Mouse (Mus musculus) adipocyte (in vitro differentiated cells): Measurements from ENCODE around the gene Pcdh18.

ENCODE experiments used
- DNase-seq: peaks from one replicate; pipeline ENCODE4 v3.0.0-alpha.2; 2016; ENCODE audit warnings: low spot score

Gene Pcdh18

GRCm38 (mm10) chr3:49756870-49757625, at the start of gene Pcdh18:
Pcdh18 (minus strand) TSS chr3:49757325.
- peak; percentile 60 for DNase-seq

GRCm38 (mm10) chr3:49806823-49807222, 49.7 kb upstream of the Pcdh18 start:
- DNase-seq: no peak

- no peak for DNase-seq
These were observed 48.4 kb upstream of the Pcdh18 start for GRCm38 (mm10) chr3:49805511-49805910.

DNA sequence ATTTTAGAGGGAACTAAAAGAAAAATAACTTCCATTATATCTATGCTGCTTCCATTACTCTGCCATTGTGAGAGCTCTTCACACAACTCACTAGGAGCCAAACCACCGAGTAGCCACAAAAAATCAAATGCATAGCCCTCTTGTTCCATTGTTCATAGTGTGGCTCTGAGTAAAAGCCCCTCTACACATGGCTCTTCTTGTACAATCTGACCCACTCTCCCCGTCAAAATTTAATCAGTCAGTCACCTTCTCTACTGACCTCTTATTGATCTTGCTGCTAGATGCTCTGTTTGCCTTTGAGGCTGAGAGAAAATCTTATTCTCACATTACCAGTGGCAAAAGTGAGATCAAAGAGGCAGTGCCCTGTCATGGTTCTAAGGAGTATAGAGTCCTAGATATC, 31.2 kb upstream of the Pcdh18 start:
- DNase-seq: no peak

GRCm38 (mm10) chr3:49787719-49788118, 30.6 kb upstream of the Pcdh18 start:
- DNase-seq: no peak

DNA sequence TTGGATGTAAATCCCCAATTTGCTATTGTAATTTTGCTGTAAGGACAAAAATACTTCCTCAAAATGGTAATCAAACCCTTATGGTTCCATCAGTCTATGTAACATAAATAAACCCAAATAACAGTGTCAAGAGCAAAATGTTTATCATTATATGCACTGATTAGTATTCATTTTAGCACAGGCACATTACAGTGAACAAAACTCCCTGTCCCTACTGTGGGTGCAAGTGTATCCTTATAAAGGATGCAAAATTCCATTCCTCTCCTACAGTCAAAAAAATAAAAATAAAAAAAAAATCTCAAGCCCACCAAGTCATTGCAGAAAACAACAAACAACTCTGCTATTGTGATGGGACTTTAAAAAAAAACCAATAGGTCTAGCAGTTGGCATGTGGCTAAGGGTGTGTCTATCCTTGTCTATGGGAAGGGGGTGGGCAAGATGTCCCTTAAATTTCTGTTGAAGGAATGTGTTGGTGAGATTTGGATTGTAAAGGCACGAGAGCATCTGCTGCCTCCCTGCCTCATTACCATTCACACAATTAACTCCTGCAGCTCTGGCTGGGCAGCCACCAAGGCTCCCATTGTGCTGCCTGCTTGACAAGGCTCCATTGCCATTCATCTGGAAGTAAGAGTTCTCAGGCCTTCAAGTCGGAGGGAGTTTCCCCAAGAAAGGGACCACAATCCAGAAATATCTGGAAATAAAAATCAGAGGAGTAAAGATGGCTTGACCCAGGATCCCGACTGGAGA, 12.0 kb upstream of the Pcdh18 start:
- DNase-seq: no peak

GRCm38 (mm10) chr3:49762711-49763110, 5.6 kb upstream of the Pcdh18 start:
- DNase-seq: no peak

GRCm38 (mm10) chr3:49761971-49762370, 4.8 kb upstream of the Pcdh18 start:
- DNase-seq: no peak

- no peak for DNase-seq
These were observed 498 bp upstream of the Pcdh18 start for GRCm38 (mm10) chr3:49757626-49758019.

DNA sequence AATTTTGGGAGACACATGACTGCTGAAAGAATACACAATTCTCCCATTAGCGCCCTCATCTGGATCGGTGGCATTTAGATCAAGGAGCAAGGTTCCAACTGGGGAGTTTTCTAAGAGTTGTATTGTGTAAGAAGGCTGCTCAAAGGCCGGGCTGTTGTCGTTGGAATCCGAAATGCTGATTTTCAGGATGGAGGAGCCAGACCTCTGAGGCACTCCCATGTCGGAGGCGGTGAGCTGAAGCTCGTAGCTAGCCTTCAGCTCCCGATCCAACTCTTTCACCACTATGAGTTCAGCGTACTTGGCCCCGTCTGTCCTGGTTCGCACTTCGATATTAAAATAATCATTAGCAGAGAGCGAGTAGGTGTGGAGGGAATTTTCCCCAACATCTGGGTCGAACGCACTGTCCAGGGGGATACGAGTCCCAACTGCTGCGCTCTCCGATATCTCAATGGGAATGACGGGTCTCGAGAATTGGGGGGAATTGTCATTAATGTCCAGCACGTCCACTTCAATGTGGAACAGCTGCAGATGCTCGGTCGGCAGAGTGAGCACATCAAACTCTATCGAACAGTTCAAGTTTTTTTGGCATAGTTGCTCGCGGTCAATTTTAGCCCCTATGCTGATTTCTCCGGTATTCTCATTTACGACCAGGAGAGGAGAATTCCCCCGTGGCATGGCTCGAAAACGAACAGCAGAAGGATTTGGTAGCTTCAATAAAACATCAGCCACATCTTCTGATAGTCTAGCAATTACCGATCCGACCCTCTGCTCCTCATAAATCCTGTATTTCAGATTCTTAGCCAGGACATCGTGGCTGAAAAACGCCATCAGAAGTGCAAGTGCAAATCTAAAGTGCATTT, 909 bp downstream of the Pcdh18 start:
- DNase-seq: peak; percentile 77

GRCm38 (mm10) chr3:49752766-49753165, 4.4 kb downstream of the Pcdh18 start:
- DNase-seq: no peak

DNA sequence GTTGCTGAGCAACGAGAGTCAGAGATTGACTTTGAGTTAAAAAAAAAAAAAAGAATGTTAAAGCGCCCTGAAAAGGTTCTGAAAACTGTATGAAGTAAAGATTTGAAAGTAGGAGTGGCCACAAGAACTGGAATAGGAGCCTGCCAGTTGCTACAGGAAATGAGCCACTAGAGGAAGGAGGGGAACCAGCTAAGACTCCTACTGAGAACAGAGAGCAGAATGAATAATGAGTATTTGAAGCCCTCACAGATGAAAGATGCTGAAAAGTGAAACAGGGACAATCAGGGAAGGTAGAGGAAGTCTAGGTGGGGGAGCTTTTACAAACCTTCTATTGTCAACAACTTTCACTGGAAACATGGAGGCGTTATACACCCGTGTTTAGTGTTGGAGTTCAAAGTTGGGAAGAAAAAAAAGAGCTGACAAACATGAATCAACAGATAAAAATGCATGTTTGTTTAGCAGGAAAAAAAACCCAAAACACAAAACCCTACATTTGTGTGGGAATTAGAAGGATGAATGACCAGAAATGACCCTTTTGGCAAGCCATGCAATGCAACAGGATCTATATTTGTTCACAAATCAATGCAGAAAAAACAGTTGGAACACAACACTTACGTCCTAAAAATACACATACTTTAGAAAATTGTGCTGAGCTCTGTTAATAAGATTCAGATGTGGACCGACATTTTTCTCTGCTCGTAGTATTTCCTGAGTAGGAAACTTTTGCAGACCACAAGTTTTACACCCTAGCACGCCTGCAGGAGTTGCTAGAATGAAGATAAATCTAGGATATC, 7.4 kb downstream of the Pcdh18 start:
- DNase-seq: peak; percentile 19

GRCm38 (mm10) chr3:49748054-49748453, 9.1 kb downstream of the Pcdh18 start:
- no peak for DNase-seq

- DNase-seq: peak; percentile 10
These were observed 18.1 kb downstream of the Pcdh18 start for GRCm38 (mm10) chr3:49739061-49739460.

DNA sequence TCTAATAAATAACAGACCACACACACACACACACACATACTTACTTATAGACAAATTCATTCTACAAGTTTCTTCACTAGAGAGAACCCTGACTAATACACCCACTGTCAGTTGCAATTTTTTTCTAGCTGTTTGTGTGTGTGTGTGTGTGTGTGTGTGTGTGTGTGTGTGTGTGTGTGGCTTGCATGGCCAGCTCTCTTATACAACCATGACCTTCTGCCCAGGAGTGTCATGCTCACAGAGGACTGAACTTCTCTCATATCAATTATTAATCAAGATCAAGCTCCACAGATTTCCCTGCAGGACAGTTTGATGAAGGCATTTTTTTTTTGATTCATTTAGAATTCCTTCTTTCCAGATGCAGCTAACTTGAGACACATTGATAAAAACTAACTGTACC, 18.6 kb downstream of the Pcdh18 start:
- DNase-seq: no peak

DNA sequence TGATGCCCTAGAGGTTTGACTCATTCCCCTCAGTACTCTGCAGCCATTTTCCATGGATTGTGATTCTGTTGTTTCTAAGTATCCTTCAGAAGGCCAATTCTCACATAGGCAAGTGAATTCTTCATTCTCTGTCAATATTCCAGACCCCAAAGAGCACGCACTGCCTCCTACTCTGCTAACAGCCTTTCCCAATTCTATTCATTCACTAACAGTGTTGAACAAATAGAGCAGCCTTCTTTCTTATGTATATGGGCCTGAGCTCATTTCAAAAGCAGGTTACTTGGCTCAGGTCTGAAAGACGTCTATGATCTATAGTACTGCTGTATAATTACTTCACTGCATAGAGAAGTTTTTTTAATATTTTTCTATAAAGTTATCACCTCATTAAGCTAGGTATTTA, 50.6 kb downstream of the Pcdh18 start:
- no peak for DNase-seq

DNA sequence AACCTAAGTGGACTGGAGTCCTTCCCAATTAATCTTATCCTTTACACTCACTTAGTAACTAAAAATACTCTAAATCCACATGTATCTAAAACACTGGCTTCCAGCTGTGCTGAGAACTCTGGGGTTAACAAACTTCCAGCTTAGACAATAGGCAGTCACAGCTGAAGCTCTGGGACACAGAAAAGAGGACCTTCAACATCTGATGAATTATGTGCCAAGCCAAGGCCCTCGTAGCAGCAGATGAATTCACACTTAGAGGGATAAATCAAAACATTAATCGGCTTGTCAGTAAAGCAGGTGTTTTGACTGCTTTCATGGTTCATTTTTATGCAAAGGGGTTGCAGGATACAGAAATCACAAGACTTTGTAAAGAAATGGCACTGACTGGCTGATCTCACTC, 57.2 kb downstream of the Pcdh18 start:
- DNase-seq: no peak
